Mouse (Mus musculus) hindbrain, embryonic 16.5 days (tissue): ENCODE results near the gene Plekhm2. TPM values are rescaled to one million over a fixed set of nuclear protein-coding genes. Genes with fewer than 3 reads are reported as not detected.

ENCODE experiments used
- ATAC-seq: fragments of 200-750 bp; cut with Nextera tagmentation; 2 replicates; pipeline ENCODE4 v1.8.0; 2017; ENCODE audit warnings: moderate TSS enrichment, moderate library complexity
- H3K27ac ChIP-seq: fragments of 300-500 bp; sonication (generic); 2 replicates; pipeline ENCODE4 v1.5.1; 2014; ENCODE audit warnings: low read depth, mild to moderate bottlenecking, control low read depth, low read length, moderate library complexity
- H3K27me3 ChIP-seq: fragments of 300-500 bp; sonication (generic); replicated peaks from 2 replicates; pipeline ENCODE4 v1.6.1; 2014; ENCODE audit warnings: low read length; ENCODE audit not compliant: control insufficient read depth, insufficient read depth
- H3K36me3 ChIP-seq: fragments of 300-500 bp; sonication (generic); 2 replicates; pipeline ENCODE4 v1.6.1; 2014; ENCODE audit warnings: mild to moderate bottlenecking, low read length, moderate library complexity, mixed read lengths; ENCODE audit not compliant: control insufficient read depth, insufficient read depth
- H3K4me1 ChIP-seq: fragments of 300-500 bp; sonication (generic); 2 replicates; pipeline ENCODE4 v1.6.1; 2014; ENCODE audit warnings: low read depth, low read length; ENCODE audit not compliant: control insufficient read depth, insufficient read depth
- H3K4me2 ChIP-seq: fragments of 300-500 bp; sonication (generic); 2 replicates; pipeline ENCODE4 v1.6.1; 2014; ENCODE audit warnings: mild to moderate bottlenecking, low read length, control low read depth, moderate library complexity
- H3K4me3 ChIP-seq: fragments of 300-500 bp; sonication (generic); 2 replicates; pipeline ENCODE4 v1.5.1; 2014; ENCODE audit warnings: mild to moderate bottlenecking, low read length, control low read depth, moderate library complexity
- H3K9ac ChIP-seq: fragments of 300-500 bp; sonication (generic); 2 replicates; pipeline ENCODE4 v1.6.1; 2014; ENCODE audit warnings: low read depth, mild to moderate bottlenecking, control low read depth, low read length, moderate library complexity
- H3K9me3 ChIP-seq: fragments of 300-500 bp; sonication (generic); 2 replicates; pipeline ENCODE4 v1.6.1; 2014; ENCODE audit warnings: mild to moderate bottlenecking, low read length, moderate library complexity; ENCODE audit not compliant: control insufficient read depth
- whole genome bisulfite sequencing: fragments of 180-500 bp; shearing (Covaris S2); extraction: QIAGEN DNeasy Blood & Tissue Kit; methylation state at CpG from one replicate; pipeline ENCODE4 v1.1.7; 2014; 5-methylcytosine and 5-hydroxymethylcytosine counted together
- polyA plus RNA-seq: library from polyadenylated mRNA; unstranded; fragments of >200 nt; fragmentation: Nextera tagmentation; extraction: Ambion mirVana; gene quantifications from 2 replicates; pipeline ENCODE4 v1.2.1, GENCODE M21; 2015

Plekhm2 gene
- polyA plus RNA-seq, 1 experiment from 2014 or later, result 6.7 TPM

GRCm38 (mm10) chr4:141686093-141686492, 21.4 kb upstream of the Plekhm2 start:
- Histone ChIP-seq H3K4me2 (no peak overlapping the region), H3K36me3 (peaks cover 32% of the 10 kb centered on the region), H3K27ac (no peak overlapping the region), H3K4me1 (no peaks in the 10 kb centered on the region; the same call in 1 of the 2 replicates), H3K27me3 (no peaks in the 10 kb centered on the region), H3K9me3 (no peaks in the 10 kb centered on the region), H3K9ac (no peak overlapping the region), H3K4me3 (no peak overlapping the region)
- 94% methylated on average over 3 of the region's 3 CpGs for WGBS
- ATAC-seq, result no peak

DNA sequence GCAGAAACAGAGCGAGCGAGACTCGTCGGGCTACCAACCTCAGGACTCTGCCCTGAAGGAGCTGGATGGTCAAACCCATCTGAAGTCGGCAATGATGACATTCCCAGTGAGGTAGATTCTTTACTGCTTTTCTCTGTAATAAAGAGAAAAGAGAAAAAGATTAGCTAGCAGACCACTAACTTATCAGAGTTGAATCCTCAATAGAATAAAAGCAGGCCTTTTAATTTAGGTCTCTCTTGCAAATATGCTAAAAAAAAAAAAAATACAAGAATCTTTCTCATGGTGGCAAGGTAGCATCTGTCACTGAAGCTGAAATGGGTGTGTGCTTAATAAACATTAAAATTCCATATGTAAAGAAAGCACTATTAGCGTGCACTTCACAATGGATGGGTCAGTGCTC, 20.8 kb upstream of the Plekhm2 start, which contains the start of gene Rsc1a1:
Rsc1a1 (minus strand) TSS at position 101 of the 400 bp plus-strand sequence.
- no peak within 1 kb of the TSS for H3K4me2 ChIP-seq
- no peak within 1 kb of the TSS for H3K27ac ChIP-seq
- no peaks in the 10 kb centered on the region for H3K27me3 ChIP-seq
- no peaks in the 10 kb centered on the region; the same call in 1 of the 2 replicates for H3K4me1 ChIP-seq
- no peaks in the 10 kb centered on the region for H3K9me3 ChIP-seq
- no peak within 1 kb of the TSS for H3K9ac ChIP-seq
- WGBS, result 96% methylated on average over 6 of the region's 6 CpGs
- no peak within 1 kb of the TSS for H3K4me3 ChIP-seq
- ATAC-seq, result no peak
- peaks cover 27% of the 10 kb centered on the region for H3K36me3 ChIP-seq

GRCm38 (mm10) chr4:141682706-141683230, 18.1 kb upstream of the Plekhm2 start:
- ATAC-seq, result no peak
- 57% methylated on average over 12 of the region's 12 CpGs for WGBS
- peaks cover 25% of the 10 kb centered on the region for H3K36me3 ChIP-seq
- H3K9ac ChIP-seq, result no peak overlapping the region
- H3K27ac ChIP-seq, result no peak overlapping the region
- no peaks in the 10 kb centered on the region for H3K9me3 ChIP-seq
- no peak overlapping the region for H3K4me3 ChIP-seq
- H3K4me1 ChIP-seq, result no peaks in the 10 kb centered on the region; the same call in 1 of the 2 replicates
- no peaks in the 10 kb centered on the region for H3K27me3 ChIP-seq
- no peak overlapping the region for H3K4me2 ChIP-seq

- 65% methylated on average over 7 of the region's 7 CpGs for WGBS
- peaks cover 21% of the 10 kb centered on the region for H3K36me3 ChIP-seq
- ATAC-seq, result no peak
Observed at GRCm38 (mm10) chr4:141681767-141682166, 17.1 kb upstream of the Plekhm2 start.

DNA sequence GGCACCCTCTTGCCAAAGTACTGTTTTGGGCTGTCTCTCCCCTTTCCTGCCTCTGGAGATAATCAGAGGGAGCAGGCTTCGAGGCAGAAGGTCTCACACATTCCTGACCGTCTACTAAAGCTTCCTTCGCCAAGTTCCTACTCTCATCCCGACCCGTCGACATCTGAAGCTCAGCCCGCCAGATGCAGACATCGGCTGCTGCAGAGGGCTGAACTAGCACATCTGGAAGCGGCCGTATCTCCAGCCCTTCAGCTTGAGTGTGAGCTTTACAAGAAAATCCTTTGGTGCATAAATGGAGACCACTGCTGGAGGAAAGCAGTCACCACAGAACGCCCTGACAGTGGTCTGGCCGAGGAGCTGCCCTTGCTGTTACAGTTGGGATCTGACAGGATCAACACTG, 16.2 kb upstream of the Plekhm2 start:
- no peak overlapping the region for H3K4me3 ChIP-seq
- H3K36me3 ChIP-seq, result peaks cover 15% of the 10 kb centered on the region
- H3K27me3 ChIP-seq, result no peaks in the 10 kb centered on the region
- no peaks in the 10 kb centered on the region for H3K9me3 ChIP-seq
- no peak overlapping the region for H3K9ac ChIP-seq
- no peak overlapping the region for H3K4me2 ChIP-seq
- no peak overlapping the region for H3K27ac ChIP-seq
- 71% methylated on average over 12 of the region's 12 CpGs for WGBS
- ATAC-seq, result no peak
- H3K4me1 ChIP-seq, result no peaks in the 10 kb centered on the region; the same call in 1 of the 2 replicates

More at GRCm38 (mm10) chr4:141681767-141682166, 17.1 kb upstream of the Plekhm2 start:
- Histone ChIP-seq H3K27ac (no peak overlapping the region), H3K4me2 (no peak overlapping the region), H3K4me1 (no peaks in the 10 kb centered on the region; the same call in 1 of the 2 replicates), H3K9me3 (no peaks in the 10 kb centered on the region), H3K9ac (no peak overlapping the region), H3K27me3 (no peaks in the 10 kb centered on the region), H3K4me3 (no peak overlapping the region)

DNA sequence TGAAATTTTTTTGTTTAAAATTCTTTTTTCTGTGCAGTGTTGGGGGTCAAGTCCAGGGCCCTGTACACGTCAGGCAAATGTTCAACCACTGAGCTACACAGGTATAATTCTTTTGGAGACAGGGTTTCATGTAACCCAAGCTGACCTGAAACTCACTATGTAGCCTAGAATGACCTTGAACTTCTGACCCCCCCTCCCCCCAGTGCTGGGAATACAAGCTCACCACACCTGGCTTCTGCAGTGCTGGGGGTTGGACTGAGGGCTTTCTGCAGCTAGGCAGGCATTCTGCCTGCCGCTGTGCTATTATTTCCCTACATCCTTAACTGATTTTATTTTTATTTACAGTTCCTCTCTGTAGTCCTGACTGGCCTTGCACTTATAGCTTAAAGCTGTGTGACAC, 14.3 kb upstream of the Plekhm2 start:
- Histone ChIP-seq H3K4me2 (no peak overlapping the region), H3K4me3 (no peak overlapping the region), H3K9ac (no peak overlapping the region), H3K27me3 (no peaks in the 10 kb centered on the region), H3K4me1 (no peaks in the 10 kb centered on the region; the same call in 1 of the 2 replicates), H3K9me3 (no peaks in the 10 kb centered on the region), H3K36me3 (peaks cover 4% of the 10 kb centered on the region; the same call in 1 of the 2 replicates), H3K27ac (no peak overlapping the region)
- no peak for ATAC-seq
- WGBS, result 93% methylated on average over 2 of the region's 2 CpGs

DNA sequence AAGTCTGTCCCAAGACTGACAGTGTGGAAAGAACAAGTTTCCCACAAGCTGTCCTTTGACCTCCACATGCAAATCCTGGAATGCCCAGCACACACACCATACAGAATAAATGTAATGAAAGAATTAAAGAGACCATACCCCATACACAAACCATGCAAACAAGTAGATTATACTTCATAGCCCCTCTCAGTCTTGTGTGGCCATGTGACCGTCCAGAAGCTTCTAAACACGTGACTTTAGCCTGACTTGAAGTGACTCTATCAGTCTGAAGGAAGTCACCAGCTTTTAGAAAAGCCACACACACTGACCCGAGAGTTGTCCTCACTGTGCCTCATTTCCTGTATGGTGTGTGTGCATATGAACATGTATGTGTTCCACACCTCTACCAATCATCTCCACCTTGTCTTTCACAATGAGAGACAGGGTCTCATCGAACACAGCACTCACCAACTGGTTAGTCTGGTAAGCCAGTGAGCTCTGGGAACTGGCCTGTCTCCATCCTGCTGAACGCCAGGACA, 11.8 kb upstream of the Plekhm2 start:
- H3K4me1 ChIP-seq, result no peaks in the 10 kb centered on the region
- H3K9me3 ChIP-seq, result no peaks in the 10 kb centered on the region
- H3K27me3 ChIP-seq, result no peaks in the 10 kb centered on the region
- H3K27ac ChIP-seq, result no peak overlapping the region
- H3K9ac ChIP-seq, result no peak overlapping the region
- H3K4me2 ChIP-seq, result no peak overlapping the region
- H3K4me3 ChIP-seq, result no peak overlapping the region
- ATAC-seq, result no peak
- no peaks in the 10 kb centered on the region for H3K36me3 ChIP-seq
- 83% methylated on average over 5 of the region's 5 CpGs for WGBS

DNA sequence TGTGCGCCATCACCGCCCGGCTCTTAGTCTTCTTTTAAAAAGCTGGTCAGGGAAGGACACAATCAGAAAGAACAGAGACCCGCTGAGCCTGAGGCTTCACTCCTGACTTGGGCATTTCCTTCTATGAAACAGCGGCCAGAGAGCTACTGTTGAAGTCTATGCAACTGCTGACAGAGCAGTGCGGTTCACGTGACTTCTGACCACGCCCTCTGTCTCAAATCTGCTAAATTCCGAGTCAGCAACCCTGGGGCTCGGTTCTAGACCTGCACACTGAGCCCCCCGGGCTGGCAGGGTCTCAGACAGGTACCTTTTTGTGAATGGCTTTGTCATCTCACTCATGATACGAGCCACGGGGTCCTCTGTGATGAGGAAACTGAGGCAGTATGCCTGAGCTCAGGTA, 7.6 kb upstream of the Plekhm2 start:
- no peaks in the 10 kb centered on the region for H3K4me1 ChIP-seq
- no peaks in the 10 kb centered on the region for H3K9me3 ChIP-seq
- no peak overlapping the region for H3K27ac ChIP-seq
- ATAC-seq, result no peak
- no peak overlapping the region for H3K4me2 ChIP-seq
- no peaks in the 10 kb centered on the region for H3K27me3 ChIP-seq
- WGBS, result 73% methylated on average over 13 of the region's 13 CpGs
- no peak overlapping the region for H3K4me3 ChIP-seq
- no peaks in the 10 kb centered on the region for H3K36me3 ChIP-seq
- H3K9ac ChIP-seq, result no peak overlapping the region

DNA sequence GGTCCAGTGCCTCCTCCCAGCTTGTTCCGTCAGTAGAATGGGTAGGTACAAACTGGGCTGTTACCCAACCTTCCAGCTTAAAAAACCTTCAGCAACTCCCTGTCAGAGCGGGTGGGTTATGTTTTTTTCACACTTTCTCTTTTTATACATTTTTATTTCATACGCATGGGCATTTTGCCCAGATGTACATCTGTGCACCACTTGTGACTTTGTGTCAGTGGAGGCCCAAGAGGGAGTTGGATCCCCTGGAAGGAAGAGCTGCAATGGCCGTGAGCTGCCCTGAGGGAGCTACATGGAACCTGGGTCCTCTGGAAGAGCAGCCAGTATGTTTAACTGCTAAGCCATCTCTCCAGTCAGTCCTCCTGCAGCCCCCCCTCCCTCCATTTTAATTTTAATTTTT, 6.7 kb upstream of the Plekhm2 start:
- H3K4me2 ChIP-seq, result no peak overlapping the region
- no peak for ATAC-seq
- H3K27me3 ChIP-seq, result no peaks in the 10 kb centered on the region
- no peaks in the 10 kb centered on the region for H3K36me3 ChIP-seq
- H3K9ac ChIP-seq, result no peak overlapping the region
- H3K4me1 ChIP-seq, result no peaks in the 10 kb centered on the region
- no peaks in the 10 kb centered on the region for H3K9me3 ChIP-seq
- no peak overlapping the region for H3K4me3 ChIP-seq
- 79% methylated on average over 4 of the region's 4 CpGs for WGBS
- no peak overlapping the region for H3K27ac ChIP-seq
